Mouse (Mus musculus): Measurements from ENCODE around the gene Gpatch3. TPM values are rescaled to one million over a fixed set of nuclear protein-coding genes. Genes with fewer than 3 reads are reported as not detected.

Gene Gpatch3
- polyA plus RNA-seq, 1 experiment from 2014 or later: 7.7 TPM

- H3K4me1 ChIP-seq: no peaks in the 10 kb centered on the region
- H3K27ac ChIP-seq: no peak overlapping the region
- ATAC-seq: no peak
- no peak overlapping the region for H3K9ac ChIP-seq
- WGBS: 97% methylated on average over 7 of the region's 7 CpGs
- H3K9me3 ChIP-seq (replicated peaks): no peaks in the 10 kb centered on the region
- no peak overlapping the region for H3K4me3 ChIP-seq
- no peaks in the 10 kb centered on the region for H3K27me3 ChIP-seq
- peaks cover 73% of the 10 kb centered on the region for H3K36me3 ChIP-seq (ENCODE audit: poor library complexity, severe bottlenecking)
- no peak overlapping the region for H3K4me2 ChIP-seq
Observed at GRCm38 (mm10) chr4:133612416-133612815, 37.9 kb downstream of the Gpatch3 start.

GRCm38 (mm10) chr4:133613026-133613425 lies 38.5 kb downstream of the Gpatch3 start:
- Histone ChIP-seq H3K4me1 (no peaks in the 10 kb centered on the region), H3K9me3 (replicated peaks) (no peaks in the 10 kb centered on the region), H3K4me3 (no peak overlapping the region), H3K4me2 (no peak overlapping the region), H3K27me3 (no peaks in the 10 kb centered on the region), H3K9ac (no peak overlapping the region), H3K36me3 (ENCODE audit: poor library complexity, severe bottlenecking) (peaks cover 67% of the 10 kb centered on the region), H3K27ac (no peak overlapping the region)
- ATAC-seq: no peak
- WGBS: 92% methylated on average over 8 of the region's 8 CpGs

- H3K27me3 ChIP-seq: no peaks in the 10 kb centered on the region
- H3K4me1 ChIP-seq: no peaks in the 10 kb centered on the region
- H3K4me2 ChIP-seq: no peak overlapping the region
- 84% methylated on average over 4 of the region's 4 CpGs for WGBS
- H3K4me3 ChIP-seq: no peak overlapping the region
- no peak for ATAC-seq
- peaks cover 60% of the 10 kb centered on the region for H3K36me3 ChIP-seq (ENCODE audit: poor library complexity, severe bottlenecking)
- no peaks in the 10 kb centered on the region for H3K9me3 ChIP-seq (replicated peaks)
- no peak overlapping the region for H3K27ac ChIP-seq
- no peak overlapping the region for H3K9ac ChIP-seq
Observed at GRCm38 (mm10) chr4:133613867-133614266, 39.3 kb downstream of the Gpatch3 start.

- no peak overlapping the region for H3K9ac ChIP-seq
- no peak overlapping the region for H3K27ac ChIP-seq
- no peaks in the 10 kb centered on the region for H3K9me3 ChIP-seq (replicated peaks)
- H3K4me2 ChIP-seq: no peak overlapping the region
- ATAC-seq: no peak
- H3K36me3 ChIP-seq (ENCODE audit: poor library complexity, severe bottlenecking): peaks cover 61% of the 10 kb centered on the region
- no peaks in the 10 kb centered on the region for H3K27me3 ChIP-seq
- H3K4me1 ChIP-seq: no peaks in the 10 kb centered on the region
- H3K4me3 ChIP-seq: no peak overlapping the region
- 85% methylated on average over 8 of the region's 8 CpGs for WGBS
Observed at GRCm38 (mm10) chr4:133614274-133614761, 39.8 kb downstream of the Gpatch3 start.

- Histone ChIP-seq H3K9me3 (replicated peaks) (no peaks in the 10 kb centered on the region), H3K4me3 (no peak overlapping the region), H3K36me3 (ENCODE audit: poor library complexity, severe bottlenecking) (peaks cover 57% of the 10 kb centered on the region), H3K4me2 (no peak overlapping the region), H3K27ac (no peak overlapping the region), H3K9ac (no peak overlapping the region), H3K4me1 (no peaks in the 10 kb centered on the region), H3K27me3 (no peaks in the 10 kb centered on the region)
- no peak for ATAC-seq
- WGBS: 85% methylated on average over 10 of the region's 10 CpGs
Observed at GRCm38 (mm10) chr4:133615416-133615815, 40.9 kb downstream of the Gpatch3 start.

DNA sequence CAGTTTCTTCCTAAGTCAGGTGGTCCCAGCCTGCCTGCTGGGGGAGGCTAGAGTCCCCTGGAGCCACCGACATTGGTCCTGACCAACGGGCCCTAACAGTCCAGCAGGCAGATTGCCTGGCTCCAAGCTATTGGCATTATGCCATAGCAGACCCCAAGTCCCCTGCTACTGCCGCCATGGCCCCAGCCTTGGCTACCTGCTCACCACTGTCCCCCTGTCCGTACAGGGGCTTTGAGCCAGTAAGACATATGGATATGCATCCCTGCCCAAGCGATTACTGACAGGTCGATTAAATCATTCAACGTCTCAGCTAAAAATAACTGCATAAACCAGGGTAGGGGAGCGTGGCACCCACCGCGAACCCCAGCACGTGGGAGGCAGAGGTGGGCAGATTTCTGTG lies 43.4 kb downstream of the Gpatch3 start:
- no peak overlapping the region for H3K4me2 ChIP-seq
- no peak for ATAC-seq
- no peak overlapping the region for H3K9ac ChIP-seq
- no peaks in the 10 kb centered on the region for H3K9me3 ChIP-seq (replicated peaks)
- 96% methylated on average over 11 of the region's 11 CpGs for WGBS
- H3K36me3 ChIP-seq (ENCODE audit: poor library complexity, severe bottlenecking): peaks cover 39% of the 10 kb centered on the region
- H3K4me3 ChIP-seq: no peak overlapping the region
- no peaks in the 10 kb centered on the region for H3K27me3 ChIP-seq
- H3K27ac ChIP-seq: no peak overlapping the region
- H3K4me1 ChIP-seq: no peaks in the 10 kb centered on the region

- H3K4me2 ChIP-seq: no peak overlapping the region
- 77% methylated on average over 4 of the region's 4 CpGs for WGBS
- H3K9ac ChIP-seq: no peak overlapping the region
- ATAC-seq: no peak
- no peaks in the 10 kb centered on the region for H3K27me3 ChIP-seq
- H3K4me3 ChIP-seq: no peak overlapping the region
- 0 out of 2 replicates have a peak overlapping the region, but pooled peaks have one; percentile 31 for H3K27ac ChIP-seq
- peaks cover 33% of the 10 kb centered on the region for H3K36me3 ChIP-seq (ENCODE audit: poor library complexity, severe bottlenecking)
- no peaks in the 10 kb centered on the region for H3K9me3 ChIP-seq (replicated peaks)
- no peaks in the 10 kb centered on the region for H3K4me1 ChIP-seq
Observed at GRCm38 (mm10) chr4:133619473-133620136, 45.1 kb downstream of the Gpatch3 start.

DNA sequence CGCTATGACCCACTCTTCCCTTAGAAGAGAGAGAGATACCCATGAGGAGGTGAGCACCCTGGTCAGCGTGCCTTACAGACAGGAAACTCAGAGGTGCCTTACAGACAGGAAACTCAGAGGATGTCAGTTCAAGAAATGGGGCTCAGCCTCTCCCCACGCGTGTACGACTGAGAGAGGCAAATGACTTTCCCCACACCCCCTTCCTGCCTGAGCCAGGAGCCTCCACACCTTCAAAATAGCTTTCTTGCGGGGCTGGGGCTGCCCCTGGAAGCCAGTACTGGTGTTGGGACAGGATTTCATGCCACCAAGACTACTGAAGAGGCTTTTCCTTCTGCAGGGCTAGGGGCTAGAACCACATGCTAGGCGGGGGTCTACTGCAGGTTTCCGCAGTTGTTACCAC lies 46.1 kb downstream of the Gpatch3 start:
- Histone ChIP-seq H3K9ac (no peak overlapping the region), H3K27me3 (no peaks in the 10 kb centered on the region), H3K9me3 (replicated peaks) (no peaks in the 10 kb centered on the region), H3K4me1 (no peaks in the 10 kb centered on the region), H3K36me3 (ENCODE audit: poor library complexity, severe bottlenecking) (peaks cover 33% of the 10 kb centered on the region), H3K27ac (no peak overlapping the region), H3K4me3 (no peak overlapping the region), H3K4me2 (no peak overlapping the region)
- 90% methylated on average over 8 of the region's 8 CpGs for WGBS
- no peak for ATAC-seq

GRCm38 (mm10) chr4:133622161-133622695 lies 47.7 kb downstream of the Gpatch3 start:
- Histone ChIP-seq H3K27ac (no peak overlapping the region), H3K4me2 (no peak overlapping the region), H3K4me3 (no peak overlapping the region), H3K4me1 (no peaks in the 10 kb centered on the region), H3K9ac (no peak overlapping the region), H3K27me3 (no peaks in the 10 kb centered on the region), H3K36me3 (ENCODE audit: poor library complexity, severe bottlenecking) (peaks cover 43% of the 10 kb centered on the region), H3K9me3 (replicated peaks) (no peaks in the 10 kb centered on the region)
- no peak for ATAC-seq
- 84% methylated on average over 10 of the region's 11 CpGs for WGBS

DNA sequence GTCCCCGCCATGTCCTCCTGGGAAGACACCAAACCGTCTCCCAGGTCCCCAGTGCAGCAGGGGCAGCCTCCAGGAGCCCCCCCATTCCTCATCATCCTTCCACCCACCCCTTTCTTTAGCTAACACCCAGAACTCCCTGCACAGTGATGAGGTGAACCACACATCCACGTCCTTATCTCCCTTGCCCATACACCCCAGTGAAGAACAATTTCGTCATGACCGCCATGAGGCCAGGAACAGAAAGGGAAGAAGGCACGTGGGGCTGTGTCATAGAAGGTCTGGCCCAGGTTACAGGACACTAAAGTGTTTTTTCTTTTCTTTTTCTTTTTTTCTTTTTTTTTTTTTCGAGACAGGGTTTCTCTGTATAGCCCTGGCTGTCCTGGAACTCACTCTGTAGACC lies 50.3 kb downstream of the Gpatch3 start:
- no peaks in the 10 kb centered on the region for H3K4me1 ChIP-seq
- no peak overlapping the region for H3K4me3 ChIP-seq
- 91% methylated on average over 7 of the region's 7 CpGs for WGBS
- no peaks in the 10 kb centered on the region for H3K27me3 ChIP-seq
- no peak overlapping the region for H3K4me2 ChIP-seq
- H3K36me3 ChIP-seq (ENCODE audit: poor library complexity, severe bottlenecking): peaks cover 40% of the 10 kb centered on the region
- no peak for ATAC-seq
- H3K27ac ChIP-seq: no peak overlapping the region
- no peaks in the 10 kb centered on the region for H3K9me3 ChIP-seq (replicated peaks)
- no peak overlapping the region for H3K9ac ChIP-seq

- no peaks in the 10 kb centered on the region for H3K9me3 ChIP-seq (replicated peaks)
- 0 out of 2 replicates have a peak, but pooled peaks cover 2% of the 10 kb centered on the region for H3K4me1 ChIP-seq
- no peak overlapping the region for H3K9ac ChIP-seq
- 65% methylated on average over 11 of the region's 11 CpGs for WGBS
- peaks cover 40% of the 10 kb centered on the region for H3K36me3 ChIP-seq (ENCODE audit: poor library complexity, severe bottlenecking)
- no peak overlapping the region for H3K27ac ChIP-seq
- no peaks in the 10 kb centered on the region for H3K27me3 ChIP-seq
- H3K4me3 ChIP-seq: no peak overlapping the region
- no peak for ATAC-seq
- no peak overlapping the region for H3K4me2 ChIP-seq
Observed at GRCm38 (mm10) chr4:133625621-133626071, 51.1 kb downstream of the Gpatch3 start.

GRCm38 (mm10) chr4:133626221-133626620 lies 51.7 kb downstream of the Gpatch3 start:
- no peak for ATAC-seq
- 41% methylated on average over 5 of the region's 5 CpGs for WGBS
- no peak overlapping the region for H3K27ac ChIP-seq
- H3K4me1 ChIP-seq: peaks cover 4% of the 10 kb centered on the region
- no peaks in the 10 kb centered on the region for H3K27me3 ChIP-seq
- no peak overlapping the region for H3K4me2 ChIP-seq
- no peak overlapping the region for H3K4me3 ChIP-seq
- H3K9me3 ChIP-seq (replicated peaks): no peaks in the 10 kb centered on the region
- peaks cover 40% of the 10 kb centered on the region for H3K36me3 ChIP-seq (ENCODE audit: poor library complexity, severe bottlenecking)
- no peak overlapping the region for H3K9ac ChIP-seq

Data from forebrain, embryonic 13.5 days (tissue).